Mouse (Mus musculus): ENCODE data around the gene Pif1.

- no peak for TF ChIP-seq POLR2A (IDR thresholded peaks at IDR 0.05; ENCODE audit: low read depth, low read length)
- TF ChIP-seq CTCF (conservative IDR thresholded peaks at IDR 0.05; ENCODE audit: insufficient read depth, insufficient read length, low read depth, low read length): peak; percentile 75
Measured at GRCm38 (mm10) chr9:65605471-65606136, 18.6 kb downstream of the Pif1 start.
